Mouse (Mus musculus) left cerebral cortex, adult 11 months (tissue): ENCODE results near the gene Fxyd7.

Experiments used
- DNase-seq: peaks from one replicate; pipeline ENCODE4 v3.0.0; 2022; ENCODE audit warnings: low spot score

Gene Fxyd7

DNA sequence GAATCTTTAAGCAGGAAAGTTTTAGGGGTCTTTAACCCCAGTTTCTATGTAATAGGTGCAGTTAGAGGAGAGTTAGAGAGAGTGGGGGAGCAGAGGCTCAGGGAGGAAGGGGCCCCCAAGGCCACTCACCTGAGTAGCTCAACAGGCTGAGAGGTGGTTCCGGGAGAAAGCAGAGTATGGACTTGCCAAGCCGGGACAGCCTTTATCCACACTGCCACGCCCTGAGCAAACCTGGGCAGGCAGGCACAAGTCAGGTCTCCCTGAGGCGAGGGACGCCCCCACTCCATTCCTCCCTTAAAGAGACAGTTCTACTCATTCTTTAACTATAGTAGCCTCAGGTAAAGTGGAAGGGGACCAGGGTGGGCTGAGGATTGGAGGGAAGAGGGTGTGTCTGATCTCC is 25.2 kb upstream of the Fxyd7 start, which contains the start of gene Fxyd3:
Fxyd3 (minus strand) TSS at position 213 of the 400 bp plus-strand sequence.
- DNase-seq = no peak

DNA sequence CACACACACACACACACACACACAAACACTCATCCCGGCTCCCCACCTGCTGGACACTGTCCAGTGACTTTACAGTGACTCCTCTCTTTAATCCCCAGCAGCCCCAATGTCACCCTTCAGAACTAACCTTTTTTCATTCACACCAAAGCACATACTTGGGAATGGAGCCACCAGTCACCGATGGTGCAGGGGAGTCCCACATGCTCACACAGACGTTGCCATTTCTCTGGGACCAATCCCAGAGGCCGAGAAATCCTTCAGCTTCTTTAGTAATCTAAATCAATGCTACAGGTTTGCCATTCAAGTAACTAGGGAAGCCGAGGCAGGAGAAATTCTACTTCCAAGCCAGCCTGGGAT is 23.4 kb upstream of the Fxyd7 start:
- DNase-seq = no peak

DNA sequence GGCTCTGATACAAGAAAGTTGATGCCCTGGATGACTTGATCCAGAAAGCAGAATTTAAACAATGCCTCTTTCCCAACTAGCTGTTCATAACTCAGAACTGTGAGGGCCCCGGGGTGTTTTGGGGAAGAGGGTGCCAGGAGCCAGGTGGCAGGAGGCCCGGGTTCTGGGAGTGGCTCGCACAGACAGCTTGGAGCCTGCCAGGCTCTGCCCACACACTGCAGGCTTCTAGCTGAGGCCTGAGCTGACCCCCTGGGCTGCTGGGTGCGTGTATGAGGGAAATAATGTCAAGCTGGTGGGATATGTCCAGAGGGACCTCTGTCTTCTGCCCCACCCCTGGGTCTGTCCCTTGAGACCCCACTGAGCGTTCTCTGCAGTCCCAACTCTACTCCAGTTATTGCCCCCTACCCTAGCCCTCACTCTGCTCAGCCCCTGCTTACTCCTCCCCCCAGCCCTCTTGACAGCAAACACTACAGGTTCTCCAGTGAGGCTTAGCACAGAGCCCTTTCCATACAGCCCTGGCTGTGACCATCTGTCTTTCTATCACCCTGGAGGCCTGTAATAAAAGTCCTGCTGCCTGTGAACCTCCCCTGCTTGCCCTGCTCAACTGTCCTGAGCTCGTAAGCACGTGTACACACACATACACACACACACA is 22.9 kb upstream of the Fxyd7 start:
- DNase-seq = no peak

DNA sequence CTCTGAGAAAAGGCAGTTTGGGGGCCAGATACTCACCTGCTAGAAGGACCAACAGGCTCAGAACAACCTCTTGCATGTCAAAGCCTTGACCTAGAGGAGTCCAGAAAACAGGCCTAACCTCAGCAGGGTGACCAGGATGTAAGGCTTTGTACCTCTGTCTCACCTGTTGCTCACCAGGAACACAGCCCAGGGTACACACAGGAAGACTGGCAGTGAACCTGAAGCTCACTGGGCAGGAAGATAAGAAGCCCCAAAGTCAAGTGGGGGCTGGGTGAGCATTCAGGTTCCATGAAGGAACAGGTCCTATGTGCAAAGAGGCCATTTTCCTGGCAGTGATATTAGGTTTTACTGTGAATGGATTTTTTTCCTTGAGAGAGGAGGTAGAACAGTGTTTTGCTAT is 22.3 kb upstream of the Fxyd7 start:
- no peak for DNase-seq

DNA sequence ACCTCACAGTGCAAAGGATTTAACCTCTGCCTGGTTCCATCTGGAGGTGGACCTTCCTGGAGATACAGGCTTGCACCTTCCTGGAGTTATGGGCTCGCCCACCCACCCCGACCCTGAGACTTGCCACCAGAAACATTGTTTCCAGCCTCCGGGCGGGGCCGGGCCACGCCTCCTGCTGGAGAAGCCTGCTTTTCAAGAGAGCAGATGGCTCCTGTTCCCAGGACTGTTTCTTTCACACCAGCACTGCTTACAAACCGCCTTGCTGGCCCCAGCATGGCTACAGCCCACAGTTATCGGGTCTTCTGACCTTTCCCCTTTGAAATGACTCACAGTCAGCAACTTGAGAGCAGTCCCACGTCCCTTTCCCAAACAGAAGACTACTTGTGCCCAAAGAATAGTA is 21.1 kb upstream of the Fxyd7 start:
- no peak for DNase-seq

DNA sequence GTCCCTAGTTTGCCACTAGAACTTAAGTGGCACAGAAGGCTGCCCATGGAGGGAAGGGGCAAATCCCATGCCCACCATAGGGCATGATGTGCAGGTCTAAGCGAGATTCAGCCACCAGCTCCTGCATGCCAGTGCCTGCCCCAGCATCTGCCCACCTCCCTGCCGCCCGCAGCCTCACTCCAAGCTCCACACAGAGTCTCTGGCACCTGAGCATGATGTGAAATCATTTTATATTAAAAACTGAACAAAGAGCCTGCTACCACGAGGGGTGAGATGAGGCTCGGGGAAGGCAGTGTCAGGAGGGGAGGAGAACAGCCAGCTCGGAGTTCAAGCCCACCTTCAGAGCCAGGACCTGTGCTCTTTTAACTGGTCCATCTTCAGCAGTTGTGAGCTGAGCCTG is 19.1 kb upstream of the Fxyd7 start:
- DNase-seq = no peak

DNA sequence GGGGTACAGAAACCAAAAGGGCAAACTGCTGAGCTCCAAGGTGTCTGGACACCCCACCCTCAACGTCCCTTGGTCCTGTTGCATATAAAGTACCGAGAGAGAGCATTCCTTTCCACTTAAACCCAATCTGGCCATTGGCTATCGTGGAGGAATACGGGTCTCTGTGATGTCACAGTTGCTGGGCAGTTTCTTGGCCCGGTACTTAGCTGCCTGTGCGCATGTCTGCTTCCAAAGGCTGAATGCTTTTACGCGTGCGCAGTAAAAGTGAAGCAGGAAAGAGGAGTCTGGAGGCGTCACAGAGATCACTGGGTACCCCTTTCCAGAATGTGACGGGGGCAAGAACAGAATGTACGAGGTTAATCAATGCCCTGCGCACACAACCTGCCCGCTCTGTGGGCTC is 18.2 kb upstream of the Fxyd7 start:
- no peak for DNase-seq

DNA sequence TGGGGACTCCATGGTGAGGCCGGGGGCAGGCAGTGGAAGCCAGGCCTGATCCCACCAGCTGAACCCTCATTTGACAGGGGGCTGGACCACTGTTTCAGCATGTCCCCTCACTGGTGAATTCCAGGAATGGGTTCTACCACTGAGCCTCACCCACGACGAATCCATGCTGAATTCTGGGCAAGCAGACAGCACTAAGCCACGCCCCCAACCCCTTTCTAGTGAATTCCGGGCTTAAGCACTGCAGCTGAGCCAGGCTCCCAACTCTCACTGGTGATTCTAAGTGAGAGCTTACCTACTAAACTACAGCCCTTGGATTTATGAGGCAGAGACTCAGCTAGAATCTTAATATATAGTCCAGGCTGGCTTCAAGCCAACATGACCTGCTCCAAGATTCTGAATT is 16.6 kb upstream of the Fxyd7 start:
- DNase-seq = no peak

DNA sequence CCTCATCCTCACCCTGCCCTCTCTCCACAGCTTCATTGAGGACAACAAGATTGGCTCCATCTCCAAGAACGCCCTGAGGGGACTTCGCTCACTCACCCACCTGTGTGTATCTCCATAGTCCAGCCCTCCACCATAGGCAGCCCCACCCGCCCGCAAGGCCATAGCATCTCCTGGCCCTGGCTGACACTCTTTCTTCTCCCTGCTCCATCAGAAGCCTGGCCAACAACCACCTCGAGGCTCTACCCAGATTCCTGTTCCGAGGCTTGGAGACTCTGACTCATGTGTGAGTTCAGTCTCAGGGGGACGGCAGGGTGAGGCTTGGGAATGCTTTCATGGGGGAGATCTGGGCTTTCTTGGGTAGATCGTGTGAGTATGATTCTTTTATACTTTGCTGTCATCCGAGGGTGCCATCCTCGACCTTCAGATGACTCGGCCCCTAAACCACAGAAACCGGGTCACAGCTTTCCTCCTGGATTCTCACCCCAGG is 11.8 kb upstream of the Fxyd7 start:
- no peak for DNase-seq

DNA sequence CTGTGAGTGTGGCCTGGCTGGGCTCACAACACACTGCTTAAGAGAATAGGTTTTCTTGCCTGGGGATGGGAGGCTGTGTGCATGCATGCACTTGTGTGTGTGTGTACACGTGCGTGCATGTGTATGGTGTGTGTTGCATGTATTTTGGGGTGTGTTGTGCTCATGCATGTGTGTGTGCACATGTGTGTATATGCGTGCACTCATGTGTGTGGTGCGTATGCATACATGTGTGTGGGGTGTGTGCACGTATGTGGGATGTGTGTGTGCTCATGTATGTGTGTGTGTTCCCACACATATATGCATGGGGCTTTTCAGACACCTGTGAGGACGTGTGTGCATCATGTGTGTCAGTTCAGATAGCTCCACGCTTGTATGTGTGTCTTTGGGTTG is 9.3 kb upstream of the Fxyd7 start:
- DNase-seq = no peak

DNA sequence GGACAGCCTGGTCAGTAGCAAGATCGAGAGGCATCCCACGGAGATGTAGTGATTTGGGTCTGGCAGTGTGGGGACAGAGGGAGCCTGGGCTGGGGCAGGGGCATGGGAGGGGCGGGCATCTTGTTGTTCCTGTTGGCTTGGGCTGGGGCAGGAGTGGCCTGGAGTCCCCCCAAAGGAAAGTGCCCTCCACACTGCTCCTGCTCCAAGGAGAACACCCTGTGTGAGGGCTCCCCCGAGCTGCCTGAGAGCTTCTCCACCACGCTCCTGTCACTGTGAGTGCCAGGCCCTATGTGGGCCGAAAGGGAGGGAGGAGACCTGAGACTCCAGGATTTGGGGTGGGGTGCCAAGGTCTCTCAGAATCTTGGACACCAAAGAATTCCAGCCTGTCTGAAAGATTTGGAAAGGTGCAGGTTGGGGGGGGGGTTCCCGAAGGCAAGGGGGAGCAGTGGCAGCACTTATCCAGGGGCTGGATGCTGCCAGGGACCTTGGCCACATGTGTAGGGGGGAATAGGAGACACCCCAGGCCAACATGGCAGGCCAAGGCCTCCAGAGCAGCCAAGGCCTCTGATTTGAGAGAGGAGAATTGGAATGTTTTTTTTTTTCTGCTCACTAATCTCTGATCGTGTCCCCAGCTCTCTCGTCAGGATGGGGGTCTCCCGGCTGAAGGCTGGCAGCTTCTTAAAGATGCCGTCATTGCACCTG is 8.8 kb upstream of the Fxyd7 start:
- no peak for DNase-seq

DNA sequence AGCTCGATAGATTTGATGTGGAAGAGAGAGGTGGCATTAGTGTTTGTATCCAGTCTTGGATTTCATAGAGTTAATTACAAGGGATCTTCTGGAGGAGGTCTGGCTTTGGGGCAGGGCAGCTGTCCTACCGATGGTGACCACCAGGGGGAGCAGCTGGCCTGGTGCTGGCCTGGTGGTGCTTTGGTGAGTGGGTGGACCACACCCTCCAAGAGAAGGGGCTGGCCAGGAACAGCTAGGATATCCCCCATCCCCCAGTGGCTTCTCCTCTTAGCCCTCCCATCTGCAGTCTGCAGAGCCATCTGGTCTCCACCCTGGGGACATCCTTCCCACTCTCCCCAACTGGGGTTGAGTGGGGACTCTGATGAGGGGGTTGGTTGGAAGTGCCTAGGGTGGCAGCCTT is 7.8 kb upstream of the Fxyd7 start, which contains the start of gene Lgi4:
Lgi4 (plus strand) TSS at position 235 of the 400 bp plus-strand sequence.
- DNase-seq = peak; percentile 75

DNA sequence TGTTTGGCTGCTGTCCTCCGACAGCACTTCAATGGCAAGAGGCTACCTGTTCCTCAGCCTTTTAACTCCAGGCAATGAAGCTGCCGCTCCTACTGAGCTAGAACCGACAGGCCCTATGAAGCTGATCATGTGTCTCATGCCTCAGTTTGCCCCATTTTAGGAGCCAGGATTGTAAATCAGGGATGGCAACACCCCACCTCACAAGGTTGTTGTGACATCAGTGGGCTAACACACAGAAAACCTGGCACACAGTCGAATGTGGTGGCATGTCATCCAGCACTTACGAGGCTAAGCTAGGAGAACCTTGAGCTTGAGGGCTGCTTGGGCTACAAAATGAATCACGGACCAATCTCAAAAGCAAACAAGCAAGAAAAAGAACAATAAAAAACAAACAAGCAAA is 6.9 kb upstream of the Fxyd7 start:
- no peak for DNase-seq

DNA sequence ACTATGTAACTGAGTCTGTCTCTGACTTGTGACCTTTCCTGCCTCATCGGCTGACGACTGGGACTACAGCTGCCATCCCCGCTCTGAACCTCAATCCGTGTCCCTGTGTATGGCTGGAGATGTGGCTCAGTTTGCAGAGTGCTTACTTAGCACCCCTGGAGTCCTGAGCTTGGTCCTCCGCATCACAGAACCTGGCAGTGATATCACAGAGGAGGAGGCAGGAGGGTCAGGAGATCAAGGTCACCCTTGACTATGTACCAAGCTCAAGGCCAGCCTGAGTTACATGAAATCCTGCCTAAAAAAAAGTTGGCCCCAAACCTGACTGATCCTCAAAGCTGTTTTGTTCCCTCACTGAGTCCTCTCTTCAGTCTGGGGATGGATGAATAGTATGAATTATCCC is 6.5 kb upstream of the Fxyd7 start:
- DNase-seq = no peak

DNA sequence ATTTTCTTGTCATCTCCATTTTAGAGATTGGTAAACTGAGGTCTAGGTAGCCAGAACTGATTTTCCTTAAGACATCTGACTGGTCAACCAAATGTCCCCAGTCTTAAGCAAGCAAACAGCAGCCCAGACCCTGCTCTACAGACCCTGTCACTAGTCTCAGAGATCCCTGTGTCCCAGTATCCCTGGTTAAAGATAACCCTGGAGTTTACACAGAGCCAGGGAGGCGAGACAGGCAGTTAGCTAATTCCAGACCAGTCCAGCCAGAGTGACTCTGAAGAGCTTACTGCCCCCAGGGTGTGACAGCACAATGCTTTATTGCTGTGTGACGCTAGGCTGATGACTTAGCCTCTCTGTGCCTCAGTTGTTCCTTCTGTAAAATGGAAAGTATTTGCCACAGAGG is 5.8 kb upstream of the Fxyd7 start, which contains the start of gene Fxyd1:
Fxyd1 (minus strand) TSS at position 129 of the 400 bp plus-strand sequence.
- DNase-seq = no peak

DNA sequence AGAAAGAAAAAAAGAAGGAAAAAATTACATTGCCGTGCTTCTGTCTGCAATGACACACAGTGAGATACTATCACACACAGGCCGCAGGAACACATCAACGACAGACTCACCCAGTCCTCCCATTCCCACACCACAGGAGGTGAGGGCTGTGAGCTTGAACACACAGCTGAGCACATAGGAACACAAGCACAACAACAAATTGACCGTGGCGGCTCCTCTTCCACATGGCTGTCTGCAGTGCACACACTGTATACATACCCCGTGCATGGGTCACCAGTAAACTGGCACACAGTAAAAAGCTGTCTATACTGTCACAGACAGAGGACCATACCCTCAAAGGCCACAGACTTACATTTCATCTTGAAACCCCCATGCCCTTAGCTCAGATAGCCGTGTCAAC is 5.2 kb upstream of the Fxyd7 start:
- no peak for DNase-seq

DNA sequence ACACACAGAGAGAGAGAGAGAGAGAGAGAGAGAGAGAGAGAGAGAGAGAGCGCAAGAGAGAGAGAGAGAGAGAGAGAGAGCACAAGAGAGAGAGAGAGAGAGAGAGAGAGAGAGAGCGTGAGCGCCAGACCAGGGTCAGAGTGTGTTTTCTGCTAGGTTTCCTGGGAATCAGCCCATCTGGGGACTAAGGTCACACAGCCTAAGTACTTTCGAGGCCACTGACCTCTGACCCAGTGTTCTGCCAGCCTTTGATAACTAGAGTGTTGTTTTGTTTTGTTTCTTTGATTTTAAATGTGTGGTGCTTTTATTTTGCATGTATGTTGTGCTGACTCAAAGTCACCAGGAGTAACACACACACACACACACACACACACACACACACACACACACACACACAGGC is 4.6 kb upstream of the Fxyd7 start:
- DNase-seq = no peak

DNA sequence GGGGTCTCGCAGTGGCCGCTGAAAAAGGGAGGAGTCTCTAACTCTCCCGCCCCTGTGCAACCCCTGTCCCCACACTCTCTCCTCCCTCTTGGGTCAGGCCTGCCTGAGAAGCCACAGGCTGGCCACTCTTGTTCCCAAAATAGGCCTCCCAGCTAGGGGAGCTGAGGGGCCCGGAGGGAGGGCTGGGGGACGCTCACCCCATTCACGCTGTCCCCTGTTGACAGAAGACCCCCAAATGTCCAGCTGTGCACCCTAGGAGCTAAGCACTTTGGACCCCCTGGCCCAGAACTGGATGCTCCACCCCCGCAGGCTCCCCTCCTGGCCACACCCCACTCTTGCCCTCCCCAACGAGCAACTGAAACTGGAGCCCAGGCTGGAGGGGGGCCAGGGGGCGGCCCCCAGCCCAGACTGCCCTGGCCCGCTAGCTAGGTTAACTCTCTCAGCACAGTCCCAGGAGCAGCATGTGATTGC is 4.1 kb upstream of the Fxyd7 start:
- no peak for DNase-seq

DNA sequence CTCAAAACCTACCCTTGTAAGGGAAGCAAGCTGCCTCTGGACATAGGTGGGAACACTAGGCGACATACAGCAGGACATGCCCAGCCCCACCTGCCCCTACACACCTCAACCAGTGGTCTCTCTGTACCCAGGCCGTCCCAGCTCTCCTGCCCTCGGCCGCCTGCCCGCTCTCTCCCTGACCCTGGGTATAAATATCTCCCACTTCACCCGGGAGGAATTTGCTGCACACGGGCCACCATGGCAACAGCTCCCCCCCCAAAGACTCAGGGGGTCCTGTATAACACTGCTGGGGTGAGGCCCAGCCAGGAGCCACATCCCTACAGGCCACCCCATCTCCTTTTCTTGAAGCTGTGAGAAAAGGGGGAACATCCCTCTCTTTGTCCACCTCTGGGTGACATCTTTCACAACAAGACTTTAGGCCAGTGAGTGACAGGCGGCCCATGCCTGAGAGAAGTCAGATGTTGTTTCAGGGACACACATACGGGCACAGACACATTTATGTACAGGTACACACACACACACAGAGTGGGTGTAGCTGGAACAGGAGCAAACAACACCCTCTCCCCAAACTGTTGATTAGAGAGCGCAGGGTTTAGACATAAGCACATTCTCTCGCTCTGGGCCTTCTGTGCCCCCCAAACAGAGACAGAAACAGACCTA is 3.5 kb upstream of the Fxyd7 start:
- DNase-seq = no peak

DNA sequence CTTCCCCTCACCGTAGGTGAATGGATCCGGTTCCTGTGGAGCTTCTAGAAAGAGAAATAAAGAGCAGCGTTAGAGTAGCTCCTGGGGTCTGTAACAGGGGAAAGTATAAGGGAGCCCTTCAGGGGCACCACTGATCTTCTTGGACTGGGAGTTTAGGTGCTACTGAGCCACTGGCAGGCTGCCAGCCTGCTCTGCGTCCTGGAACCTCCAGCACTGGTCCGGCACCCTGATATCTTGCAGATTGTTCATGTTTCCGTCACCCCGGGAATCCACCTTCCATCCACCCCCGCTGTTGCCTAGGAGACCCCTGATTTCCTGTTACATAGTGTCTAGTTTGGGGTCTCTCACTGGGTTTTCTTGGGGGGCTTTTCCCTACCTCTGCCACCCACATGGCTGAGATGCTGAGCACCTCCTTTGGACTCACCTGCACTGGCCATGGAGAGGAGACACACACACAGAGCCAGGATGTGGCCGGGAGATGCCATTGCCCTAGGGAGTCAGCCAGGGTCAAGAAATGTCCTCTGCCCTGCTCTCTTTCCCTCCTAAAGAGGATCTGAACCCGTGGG is 2.7 kb upstream of the Fxyd7 start:
- no peak for DNase-seq

DNA sequence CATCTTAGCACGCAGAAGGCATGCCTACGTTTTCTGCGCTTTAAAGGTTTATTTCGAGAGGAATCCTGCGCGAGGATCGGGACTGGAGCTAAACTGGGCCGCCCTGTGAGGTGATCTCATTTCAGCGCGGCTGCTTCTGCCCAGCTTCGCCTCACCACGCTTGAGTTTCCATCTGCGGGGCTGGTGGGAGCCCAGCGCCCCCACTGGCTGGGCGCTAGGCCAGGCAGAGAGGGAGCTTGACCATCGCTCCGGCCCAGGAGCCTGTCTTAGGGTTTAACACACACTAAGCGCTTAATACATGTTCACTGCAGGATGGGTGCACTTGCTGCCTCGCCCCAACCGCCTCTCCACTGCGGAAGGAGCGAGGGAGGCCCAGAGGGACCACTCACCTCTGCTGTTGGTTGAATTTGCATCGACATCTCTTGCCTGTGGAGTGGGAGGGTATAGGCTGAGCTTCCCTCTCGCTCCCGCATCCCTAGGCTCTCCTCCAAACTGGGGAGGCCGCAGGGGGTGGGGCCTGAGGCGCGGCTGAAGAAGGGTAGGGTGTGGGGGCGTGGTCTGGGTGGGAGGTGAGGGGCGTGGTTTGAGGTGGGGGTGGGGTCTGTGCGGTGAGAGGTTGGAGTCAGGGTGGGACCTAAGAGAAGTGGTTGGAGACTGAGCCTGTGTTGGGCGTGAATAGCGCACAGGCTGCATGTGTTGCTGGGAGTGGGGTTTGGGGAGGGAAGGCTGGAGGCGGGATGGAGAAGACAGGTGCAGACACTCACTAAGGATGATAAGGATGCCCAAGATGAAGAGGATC is 1.6 kb upstream of the Fxyd7 start:
- DNase-seq = no peak

DNA sequence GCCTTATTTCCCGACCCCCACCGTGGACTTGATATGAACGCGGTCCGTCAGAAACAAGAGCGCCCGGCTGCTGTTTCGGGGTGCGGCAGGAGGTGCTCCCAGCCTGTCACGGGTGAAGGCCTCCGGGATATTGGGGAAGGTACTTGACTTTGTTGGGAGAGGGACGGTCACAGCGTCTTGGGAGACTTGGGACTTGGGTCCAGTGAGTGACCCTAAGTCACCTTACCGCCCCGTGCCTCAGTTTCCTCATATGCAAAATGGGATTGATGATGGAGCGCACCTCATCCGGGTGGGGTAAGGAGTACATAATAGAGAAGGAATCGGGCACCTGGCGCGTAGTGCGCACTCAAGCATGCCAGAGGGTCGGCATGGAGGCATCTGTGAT is 976 bp upstream of the Fxyd7 start:
- no peak for DNase-seq
